Mouse (Mus musculus) adrenal gland (tissue): ENCODE measurements around the gene Dusp14.

Experiments
- intact Hi-C: fragments of 180-260 bp; cut with DNase I; formaldehyde crosslinking; loops from one replicate; pipeline ENCODE4 v1.15.1; 2025

The Dusp14 gene

GRCm38 (mm10) chr11:84067720-84068190, 1.3 kb downstream of the Dusp14 start:
- intact Hi-C loops = no loop called here

- intact Hi-C loops = no loop called here
These were observed 2.0 kb downstream of the Dusp14 start for GRCm38 (mm10) chr11:84066927-84067645.

- intact Hi-C loops = no loop called here
These were observed 3.0 kb downstream of the Dusp14 start for GRCm38 (mm10) chr11:84066071-84066481.

GRCm38 (mm10) chr11:84063631-84064209, 5.3 kb downstream of the Dusp14 start:
- intact Hi-C loops = no loop called here

- intact Hi-C loops = no loop called here
These were observed 6.3 kb downstream of the Dusp14 start for GRCm38 (mm10) chr11:84062805-84063204.

GRCm38 (mm10) chr11:84061881-84062280, 7.2 kb downstream of the Dusp14 start:
- intact Hi-C loops = no loop called here

- intact Hi-C loops = no loop called here
These were observed 8.4 kb downstream of the Dusp14 start for GRCm38 (mm10) chr11:84060635-84061034.

GRCm38 (mm10) chr11:84059784-84060183, 9.3 kb downstream of the Dusp14 start:
- intact Hi-C loops = no loop called here

- intact Hi-C loops = no loop called here
These were observed 11.6 kb downstream of the Dusp14 start for GRCm38 (mm10) chr11:84057418-84057817.

- intact Hi-C loops = no loop called here
These were observed 15.4 kb downstream of the Dusp14 start for GRCm38 (mm10) chr11:84053524-84054163.

- intact Hi-C loops = no loop called here
These were observed 16.0 kb downstream of the Dusp14 start for GRCm38 (mm10) chr11:84053055-84053454.

GRCm38 (mm10) chr11:84048411-84048810, 20.6 kb downstream of the Dusp14 start:
- intact Hi-C loops = no loop called here

GRCm38 (mm10) chr11:84047270-84047669, 21.8 kb downstream of the Dusp14 start:
- intact Hi-C loops = no loop called here

GRCm38 (mm10) chr11:84044988-84045387, 24.1 kb downstream of the Dusp14 start:
- intact Hi-C loops = no loop called here

GRCm38 (mm10) chr11:84042808-84043762, 26.0 kb downstream of the Dusp14 start:
- intact Hi-C loops = no loop called here

GRCm38 (mm10) chr11:84040621-84041020, 28.4 kb downstream of the Dusp14 start:
- intact Hi-C loops = no loop called here

GRCm38 (mm10) chr11:84033671-84034070, 35.4 kb downstream of the Dusp14 start:
- intact Hi-C loops = loop anchor here (10.0 kb wide), 1 partner anchor 249 kb away; no protein-coding TSS in a partner anchor

GRCm38 (mm10) chr11:84032559-84032958, 36.5 kb downstream of the Dusp14 start:
- intact Hi-C loops = loop anchor here (10.0 kb wide), 1 partner anchor 248 kb away; no protein-coding TSS in a partner anchor

- intact Hi-C loops = loop anchor here (10.0 kb wide), 1 partner anchor 247 kb away; no protein-coding TSS in a partner anchor
These were observed 37.1 kb downstream of the Dusp14 start for GRCm38 (mm10) chr11:84031971-84032370.

GRCm38 (mm10) chr11:84028271-84029028, 40.6 kb downstream of the Dusp14 start:
- intact Hi-C loops = no loop called here
